Mouse (Mus musculus): ENCODE results near the gene Exoc1. TPM values are rescaled to one million over a fixed set of nuclear protein-coding genes. Genes with fewer than 3 reads are reported as not detected.

Gene Exoc1
- total RNA-seq (2015) (54.5 and 68.7 TPM in 2 replicates), total RNA-seq (2017) (64.4 and 85.9 TPM in 2 replicates)

GRCm38 (mm10) chr5:76529040-76529703 lies at the start of gene Exoc1:
TSS of gene Exoc1 (plus strand) at chr5:76529311.
- ATAC-seq (ENCODE audit: poor library complexity, severe bottlenecking) = peak; percentile 87

DNA sequence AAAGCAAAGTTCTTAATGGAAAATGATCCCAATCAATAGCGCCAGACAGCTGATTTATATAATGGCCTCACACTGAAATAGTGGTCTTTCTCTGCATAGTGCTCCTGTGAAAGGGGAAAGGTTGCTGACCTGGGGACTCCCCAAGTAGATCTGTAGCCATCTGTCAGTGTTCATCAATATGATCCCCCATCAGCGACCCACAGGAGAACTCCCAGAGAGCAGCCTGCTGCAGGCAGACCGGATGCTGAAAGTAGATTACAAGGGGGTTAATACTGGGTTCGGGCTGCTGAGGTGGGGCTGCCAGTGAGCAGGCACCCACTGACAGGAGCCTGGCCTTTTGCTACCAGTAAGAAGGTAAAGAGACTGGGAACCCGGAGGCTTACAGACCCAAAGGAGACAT lies 45.3 kb upstream of the Exoc1 start, which contains the start of gene Gm7271:
Gm7271 (plus strand) TSS at position 230 of the 400 bp plus-strand sequence.
- no peak for ATAC-seq (ENCODE audit: poor library complexity, severe bottlenecking)

- ATAC-seq (ENCODE audit: poor library complexity, severe bottlenecking) = no peak
Measured at GRCm38 (mm10) chr5:76495126-76495525, 34.0 kb upstream of the Exoc1 start.

DNA sequence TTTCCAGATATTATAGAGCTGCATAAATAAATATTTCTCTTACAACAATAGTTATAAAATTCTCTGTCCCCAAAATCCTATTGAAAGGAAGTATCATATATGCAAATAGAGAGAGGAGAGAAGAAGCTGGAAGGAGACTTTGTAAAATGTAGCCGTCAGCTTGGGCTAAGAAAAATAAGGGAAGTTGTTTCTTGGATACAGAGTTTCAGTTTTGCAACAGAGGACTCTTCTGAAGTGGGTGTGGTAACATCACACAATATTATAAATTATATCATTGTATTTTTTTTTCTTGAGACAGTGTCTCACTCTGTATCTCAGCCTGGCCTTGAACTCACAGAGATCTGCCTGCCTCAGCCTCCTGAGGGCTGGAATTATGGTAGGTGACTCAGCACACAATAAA lies 6.7 kb upstream of the Exoc1 start:
- ATAC-seq (ENCODE audit: poor library complexity, severe bottlenecking) = peak; percentile 59

- peak; percentile 52 for ATAC-seq (ENCODE audit: poor library complexity, severe bottlenecking)
Measured at GRCm38 (mm10) chr5:76524623-76525022, 4.5 kb upstream of the Exoc1 start.

DNA sequence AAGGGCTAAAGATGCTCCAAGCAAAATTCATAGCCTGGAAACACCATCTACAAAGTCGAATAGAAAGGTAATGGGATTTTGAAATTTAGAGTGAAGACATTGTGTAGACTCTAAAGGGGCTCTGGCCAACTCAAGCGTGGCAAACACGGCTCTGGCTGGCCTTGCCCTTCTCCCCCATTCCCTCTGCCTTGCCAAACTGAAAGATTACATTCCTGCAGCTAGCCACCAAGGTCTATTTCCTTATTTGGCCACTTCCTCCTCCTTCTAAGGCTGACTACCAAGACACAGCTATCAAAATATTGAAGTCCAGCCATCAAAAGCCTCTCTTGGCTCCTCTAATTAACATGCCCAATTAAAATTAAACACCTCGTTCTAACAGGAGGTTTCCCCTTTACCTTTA lies 4.0 kb upstream of the Exoc1 start:
- 0 out of 2 replicates have a peak, but pooled peaks have one; percentile 20 for ATAC-seq (ENCODE audit: poor library complexity, severe bottlenecking)

DNA sequence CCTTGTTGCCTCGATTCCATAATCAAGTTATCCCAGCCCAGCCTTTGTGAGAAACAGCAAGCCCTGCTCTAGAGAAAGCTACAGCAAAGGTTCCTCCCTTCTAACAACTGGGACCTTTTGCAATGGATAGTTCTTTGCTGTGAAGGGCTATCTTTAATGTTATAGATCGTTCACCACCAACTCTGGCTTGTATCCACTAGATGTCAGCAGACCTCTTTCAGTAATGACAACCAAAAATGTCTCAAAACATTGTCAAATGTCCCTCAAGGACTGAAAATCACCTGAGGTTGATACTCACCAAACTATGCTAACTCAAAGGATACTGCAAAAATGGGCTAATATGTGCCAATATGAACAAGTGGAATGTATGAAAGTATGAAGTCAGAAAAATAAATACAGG lies 3.3 kb upstream of the Exoc1 start:
- ATAC-seq (ENCODE audit: poor library complexity, severe bottlenecking) = peak; percentile 22

- no peak for ATAC-seq (ENCODE audit: poor library complexity, severe bottlenecking)
Measured at GRCm38 (mm10) chr5:76529704-76530066, 574 bp downstream of the Exoc1 start.

DNA sequence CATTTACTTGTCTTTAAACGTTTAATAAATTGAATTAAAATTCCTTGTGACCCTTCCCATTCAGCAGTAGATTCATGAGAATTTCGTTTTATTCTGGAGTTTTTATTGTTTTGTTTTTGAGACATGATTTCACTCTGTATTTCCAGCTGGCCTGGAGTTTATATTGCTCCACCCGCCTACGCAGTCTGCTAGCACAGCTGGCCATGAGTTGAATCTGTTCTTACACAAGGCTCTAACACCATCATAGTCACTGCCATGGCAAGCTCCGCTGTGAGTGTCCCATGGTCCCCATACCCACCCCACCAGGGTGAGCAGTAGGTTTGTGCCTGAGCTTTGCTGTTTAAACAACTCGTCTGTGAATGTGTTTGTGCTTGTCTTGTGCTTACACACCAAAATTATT lies 4.1 kb downstream of the Exoc1 start:
- ATAC-seq (ENCODE audit: poor library complexity, severe bottlenecking) = no peak

DNA sequence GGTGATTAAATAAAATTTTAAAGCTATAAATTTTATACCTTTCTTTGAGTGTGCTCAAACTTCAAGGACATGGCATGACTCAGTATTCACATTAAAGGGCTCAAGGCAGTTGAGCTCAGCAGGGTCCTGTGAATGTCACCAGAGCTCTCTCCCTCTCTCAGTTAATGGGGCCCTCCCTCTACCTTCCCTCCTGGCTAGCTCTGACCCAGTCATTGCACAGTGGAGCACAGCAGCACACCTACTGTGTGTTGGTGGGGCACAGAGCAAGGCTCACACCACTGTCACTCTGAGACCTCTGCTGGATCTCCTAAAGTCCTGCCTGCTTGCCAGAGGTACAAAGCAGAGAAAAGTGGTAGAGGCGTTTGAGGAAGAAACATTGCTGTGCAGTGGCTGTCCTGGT lies 7.1 kb downstream of the Exoc1 start:
- ATAC-seq (ENCODE audit: poor library complexity, severe bottlenecking) = no peak

DNA sequence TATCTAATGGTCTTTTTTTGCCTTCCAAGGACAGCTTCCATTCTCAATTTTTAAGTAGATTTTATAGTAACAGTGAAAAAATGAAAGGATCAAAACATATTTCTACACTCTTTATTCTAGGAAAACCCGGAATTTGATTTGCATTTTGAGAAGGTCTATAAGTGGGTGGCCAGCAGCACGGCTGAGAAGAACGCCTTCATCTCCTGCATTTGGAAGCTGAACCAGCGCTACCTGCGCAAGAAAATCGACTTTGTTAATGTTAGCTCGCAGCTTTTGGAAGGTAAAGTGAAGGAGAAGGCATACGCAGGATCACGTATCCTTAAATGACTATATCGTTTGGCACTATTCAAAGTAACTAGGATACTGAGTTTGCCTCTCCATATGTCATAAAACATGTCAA lies 8.5 kb downstream of the Exoc1 start:
- ATAC-seq (ENCODE audit: poor library complexity, severe bottlenecking) = no peak

GRCm38 (mm10) chr5:76540181-76540580 lies 11.1 kb downstream of the Exoc1 start:
- ATAC-seq (ENCODE audit: poor library complexity, severe bottlenecking) = no peak

DNA sequence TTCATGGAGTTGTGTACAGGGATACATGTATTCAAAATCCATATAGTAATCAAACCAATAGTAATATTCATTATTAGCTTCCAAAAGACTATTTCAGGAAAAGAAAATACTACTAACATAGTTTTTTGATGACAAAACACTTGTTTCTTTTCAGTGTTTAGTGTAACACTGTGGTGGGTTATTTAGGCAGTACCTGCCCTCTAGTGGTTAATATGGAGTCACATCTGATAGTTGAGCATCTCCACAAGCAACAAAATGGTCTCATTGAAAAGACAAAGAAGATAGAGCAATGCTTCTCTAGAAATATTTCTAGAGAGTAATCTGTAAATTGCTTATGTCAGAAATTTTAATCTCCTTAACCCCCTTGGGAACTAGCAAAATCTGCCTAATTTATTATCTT lies 11.7 kb downstream of the Exoc1 start:
- ATAC-seq (ENCODE audit: poor library complexity, severe bottlenecking) = no peak

- ATAC-seq (ENCODE audit: poor library complexity, severe bottlenecking) = no peak
Measured at GRCm38 (mm10) chr5:76543200-76543599, 14.1 kb downstream of the Exoc1 start.

DNA sequence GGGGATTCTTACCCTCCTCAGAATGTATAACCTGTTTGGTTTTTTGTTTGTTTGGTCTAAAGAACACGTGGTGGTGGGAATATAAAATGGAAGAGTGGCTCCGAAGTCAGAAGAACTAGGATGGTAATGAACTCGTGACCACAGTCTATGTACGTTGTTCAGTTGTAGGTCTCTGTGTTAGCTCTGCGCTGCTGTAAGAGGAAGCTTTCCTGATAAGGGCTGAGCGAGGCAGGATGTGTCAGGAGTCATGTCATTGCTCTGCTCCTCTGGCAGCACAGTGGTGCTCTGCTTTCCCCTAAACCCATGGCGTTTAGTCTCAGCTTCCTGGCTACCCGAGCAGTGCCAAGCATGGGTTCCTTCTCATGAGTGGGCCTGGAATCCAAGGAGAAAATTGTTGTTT lies 21.3 kb downstream of the Exoc1 start:
- ATAC-seq (ENCODE audit: poor library complexity, severe bottlenecking) = no peak

- ATAC-seq (ENCODE audit: poor library complexity, severe bottlenecking) = peak; percentile 100
Measured at GRCm38 (mm10) chr5:76565321-76565720, 36.2 kb downstream of the Exoc1 start.

GRCm38 (mm10) chr5:76574251-76574650 lies 45.1 kb downstream of the Exoc1 start:
- no peak for ATAC-seq (ENCODE audit: poor library complexity, severe bottlenecking)

DNA sequence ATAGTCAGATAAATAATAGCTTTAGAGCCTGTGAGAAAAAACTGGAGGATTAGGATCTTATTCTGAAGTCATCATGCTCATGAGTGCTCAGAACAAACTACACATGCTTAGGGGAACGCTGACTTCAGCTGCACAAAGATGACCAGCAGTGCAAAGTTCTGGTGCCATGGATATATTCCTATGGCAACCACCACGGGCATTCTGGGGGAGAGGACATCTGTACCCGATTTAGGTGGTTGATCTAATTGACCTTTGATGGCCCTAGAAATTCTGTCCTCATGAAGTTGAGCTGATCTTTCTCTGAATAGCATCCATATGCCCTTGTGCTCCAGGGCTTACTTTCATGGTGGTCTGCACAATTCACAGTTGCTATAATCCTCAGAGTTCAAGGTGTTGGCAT lies 47.9 kb downstream of the Exoc1 start:
- ATAC-seq (ENCODE audit: poor library complexity, severe bottlenecking) = no peak

- no peak for ATAC-seq (ENCODE audit: poor library complexity, severe bottlenecking)
Measured at GRCm38 (mm10) chr5:76585378-76585777, 56.3 kb downstream of the Exoc1 start.

GRCm38 (mm10) chr5:76588551-76589283 lies 59.6 kb downstream of the Exoc1 start, which contains the start of gene Cep135:
TSS of gene Cep135 (plus strand) at chr5:76588698.
- ATAC-seq (ENCODE audit: poor library complexity, severe bottlenecking) = peak; percentile 96

- ATAC-seq (ENCODE audit: poor library complexity, severe bottlenecking) = 0 out of 2 replicates have a peak, but pooled peaks have one; percentile 1
Measured at GRCm38 (mm10) chr5:76589311-76589710, 60.2 kb downstream of the Exoc1 start.

DNA sequence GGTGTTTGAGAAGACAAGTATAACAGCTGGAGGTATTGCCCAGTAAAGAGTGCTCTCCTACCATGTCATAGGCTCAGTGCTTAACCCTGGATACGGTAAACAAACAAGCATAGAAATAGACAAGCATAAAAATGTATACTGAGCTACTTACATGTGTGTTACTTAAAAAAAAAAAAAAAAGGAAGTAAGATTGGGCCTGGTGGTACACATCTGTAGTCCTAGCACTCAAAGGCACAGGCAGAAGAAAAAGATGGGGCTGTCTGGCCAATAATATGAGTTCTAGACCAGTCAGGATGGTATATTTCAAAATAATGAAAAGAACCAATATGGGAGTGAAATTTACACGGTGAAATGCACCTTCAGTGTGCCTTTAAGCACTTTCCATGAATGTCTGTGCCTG lies 60.9 kb downstream of the Exoc1 start:
- ATAC-seq (ENCODE audit: poor library complexity, severe bottlenecking) = no peak

Measured in megakaryocyte, adult 5-6 weeks (primary cell).